Mouse (Mus musculus): ENCODE data around the gene Grm4. TPM values are rescaled to one million over a fixed set of nuclear protein-coding genes. Genes with fewer than 3 reads are reported as not detected.

Gene Grm4
- total and polyA plus RNA-seq, 3 experiments = not detected

GRCm38 (mm10) chr17:27510258-27511124, 10.7 kb downstream of the Grm4 start:
- Histone ChIP-seq H3K9ac (ENCODE audit: insufficient read depth, low read depth) (no peak overlapping the region), H3K27ac (ENCODE audit: insufficient read depth, low read depth) (no peak overlapping the region), H3K4me1 (ENCODE audit: control insufficient read depth in 1 of 2, insufficient read depth in 2 of 2) (peaks cover 0 to 5% of the 10 kb centered on the region in 2 experiments; a peak in 1 of 4 replicates), H3K4me3 (replicated peaks in 1 of 3; ENCODE audit: low read depth in 2 of 3, low read length in 2 of 3, poor library complexity in 1 of 3) (no peak overlapping the region), H3K79me2 (replicated peaks; ENCODE audit: control insufficient read depth, extremely low read depth, insufficient read depth, poor library complexity, severe bottlenecking) (no peaks in the 10 kb centered on the region), H3K9me3 (replicated peaks; ENCODE audit: low read length) (peaks cover 15% of the 10 kb centered on the region), H3K4me2 (ENCODE audit: insufficient read depth, low read depth, poor library complexity, severe bottlenecking) (no peak overlapping the region), H3K27me3 (replicated peaks) (peaks cover 73% of the 10 kb centered on the region), H3K36me3 (replicated peaks in 1 of 2; ENCODE audit: control insufficient read depth in 1 of 2, insufficient read depth in 1 of 2, low read length in 1 of 2) (no peaks in the 10 kb centered on the region)
- dilution Hi-C loops (cut with MboI; ENCODE audit: extremely low pct_ligation_motif_present, extremely low pct_unique_long_range_greater_than_20kb, low sequenced_read_pairs) (no loop called here), in situ Hi-C loops (cut with MboI; ENCODE audit: low pct_ligation_motif_present, low pct_unique_long_range_greater_than_20kb, low sequenced_read_pairs) (loop anchor here (25.0 kb wide), 1 partner anchor 473 kb away; the partner anchor contains the start of gene Bak1)
- no peak for TF ChIP-seq HCFC1 (IDR thresholded peaks at IDR 0.05; ENCODE audit: low read depth, low read length)
- TF ChIP-seq SMC3 (IDR thresholded peaks at IDR 0.05; ENCODE audit: low read depth, low read length) = no peak
- TF ChIP-seq POLR2A (IDR thresholded peaks at IDR 0.05; ENCODE audit: low read depth, low read length) = no peak
- no peak for TF ChIP-seq E2F4 (IDR thresholded peaks at IDR 0.05; ENCODE audit: insufficient replicate concordance, low read depth, low read length)
- TF ChIP-seq TCF12 (IDR thresholded peaks at IDR 0.05; ENCODE audit: low read depth, low read length) = no peak
- no peak for TF ChIP-seq TBP (conservative IDR thresholded peaks at IDR 0.05; ENCODE audit: low read depth, low read length)
- TF ChIP-seq PAX5 (IDR thresholded peaks at IDR 0.05; ENCODE audit: low read length) = no peak
- TF ChIP-seq ZNF384 (IDR thresholded peaks at IDR 0.05; ENCODE audit: low read depth, low read length) = no peak
- no peak for TF ChIP-seq BHLHE40 (IDR thresholded peaks at IDR 0.05; ENCODE audit: low read depth, low read length)
- DNase-seq (ENCODE audit: extremely low read depth) = no peak

GRCm38 (mm10) chr17:27509056-27509455, 12.1 kb downstream of the Grm4 start:
- TF ChIP-seq ZNF384 (IDR thresholded peaks at IDR 0.05; ENCODE audit: low read depth, low read length) (no peak), CTCF (conservative IDR thresholded peaks at IDR 0.05 in 1 of 2, IDR thresholded peaks at IDR 0.05 in 1 of 2; ENCODE audit: low read depth in 2 of 2, low read length in 2 of 2) (no peak), MAX (IDR thresholded peaks at IDR 0.05; ENCODE audit: low read length) (no peak), ELF1 (IDR thresholded peaks at IDR 0.05; ENCODE audit: low read depth, low read length) (no peak), CHD1 (IDR thresholded peaks at IDR 0.05; ENCODE audit: low read depth, low read length) (no peak), SIN3A (IDR thresholded peaks at IDR 0.05; ENCODE audit: low read length) (no peak)
- dilution Hi-C loops (cut with MboI; ENCODE audit: extremely low pct_ligation_motif_present, extremely low pct_unique_long_range_greater_than_20kb, low sequenced_read_pairs) = no loop called here
- Histone ChIP-seq H3K4me3 (replicated peaks in 1 of 3; ENCODE audit: low read depth in 2 of 3, low read length in 2 of 3, poor library complexity in 1 of 3) (no peak overlapping the region), H3K79me2 (replicated peaks; ENCODE audit: control insufficient read depth, extremely low read depth, insufficient read depth, poor library complexity, severe bottlenecking) (no peaks in the 10 kb centered on the region), H3K9me3 (replicated peaks; ENCODE audit: low read length) (peaks cover 15% of the 10 kb centered on the region), H3K27ac (ENCODE audit: insufficient read depth, low read depth) (no peak overlapping the region), H3K36me3 (replicated peaks in 1 of 2; ENCODE audit: control insufficient read depth in 1 of 2, insufficient read depth in 1 of 2, low read length in 1 of 2) (no peaks in the 10 kb centered on the region), H3K9ac (ENCODE audit: insufficient read depth, low read depth) (no peak overlapping the region), H3K27me3 (replicated peaks) (peaks cover 66% of the 10 kb centered on the region), H3K4me2 (ENCODE audit: insufficient read depth, low read depth, poor library complexity, severe bottlenecking) (no peak overlapping the region), H3K4me1 (ENCODE audit: control insufficient read depth in 1 of 2, insufficient read depth in 2 of 2) (peaks cover 0 to 5% of the 10 kb centered on the region in 2 experiments; a peak in 1 of 4 replicates)
- in situ Hi-C loops (cut with MboI; ENCODE audit: low pct_ligation_motif_present, low pct_unique_long_range_greater_than_20kb, low sequenced_read_pairs) = loop anchor here (25.0 kb wide), 1 partner anchor 472 kb away; the partner anchor contains the start of gene Bak1
- no peak for DNase-seq (ENCODE audit: extremely low read depth)

All from CH12.LX (cell line).